Mouse (Mus musculus) heart, embryonic 11.5 days (tissue): Measurements from ENCODE around the gene Cacna2d3. TPM values are rescaled to one million over a fixed set of nuclear protein-coding genes. Genes with fewer than 3 reads are reported as not detected.

Source experiments
- ATAC-seq: fragments of 200-750 bp; cut with Nextera tagmentation; replicated peaks from 2 replicates; pipeline ENCODE4 v1.8.0; 2017; ENCODE audit warnings: moderate library complexity; ENCODE audit not compliant: insufficient number of reproducible peaks, low FRiP score, low TSS enrichment
- H3K27ac ChIP-seq: fragments of 300-500 bp; sonication (generic); 2 replicates; pipeline ENCODE4 v1.5.1; 2014; ENCODE audit warnings: mild to moderate bottlenecking, low read depth, low read length
- H3K27me3 ChIP-seq: fragments of 300-500 bp; sonication (generic); 2 replicates; pipeline ENCODE4 v1.6.1; 2014; ENCODE audit warnings: mild to moderate bottlenecking, low read length, mixed read lengths; ENCODE audit not compliant: control insufficient read depth, insufficient read depth
- H3K36me3 ChIP-seq: fragments of 300-500 bp; sonication (generic); 2 replicates; pipeline ENCODE4 v1.6.1; 2014; ENCODE audit warnings: mild to moderate bottlenecking, low read length, moderate library complexity, mixed read lengths; ENCODE audit not compliant: control insufficient read depth, insufficient read depth
- H3K4me1 ChIP-seq: fragments of 300-500 bp; sonication (generic); 2 replicates; pipeline ENCODE4 v1.6.1; 2014; ENCODE audit warnings: low read length; ENCODE audit not compliant: control insufficient read depth, insufficient read depth
- H3K4me2 ChIP-seq: fragments of 300-500 bp; sonication (generic); 2 replicates; pipeline ENCODE4 v1.6.1; 2014; ENCODE audit warnings: mild to moderate bottlenecking, moderate library complexity
- H3K4me3 ChIP-seq: fragments of 300-500 bp; sonication (generic); 2 replicates; pipeline ENCODE4 v1.5.1; 2014; ENCODE audit warnings: low read depth, low read length
- H3K9ac ChIP-seq: fragments of 300-500 bp; sonication (generic); 2 replicates; pipeline ENCODE4 v1.6.1; 2014; ENCODE audit warnings: mild to moderate bottlenecking, low read depth, low read length, moderate library complexity
- H3K9me3 ChIP-seq: fragments of 300-500 bp; sonication (generic); replicated peaks from 2 replicates; pipeline ENCODE4 v1.6.1; 2016; ENCODE audit warnings: low read length; ENCODE audit not compliant: control insufficient read depth
- WGBS: fragments of 180-500 bp; shearing (Covaris S2); extraction: QIAGEN DNeasy Blood & Tissue Kit; methylation state at CpG from one replicate; pipeline ENCODE4 v1.1.7; 2014; ENCODE audit not compliant: insufficient replicate concordance; 5-methylcytosine and 5-hydroxymethylcytosine counted together
- polyA plus RNA-seq: library from polyadenylated mRNA; unstranded; fragments of >200 nt; fragmentation: Nextera tagmentation; extraction: Ambion mirVana; gene quantifications from 2 replicates; pipeline ENCODE4 v1.2.1, GENCODE M21; 2014

The Cacna2d3 gene
- polyA plus RNA-seq, 1 experiment from 2014 or later: 2.6 TPM

DNA sequence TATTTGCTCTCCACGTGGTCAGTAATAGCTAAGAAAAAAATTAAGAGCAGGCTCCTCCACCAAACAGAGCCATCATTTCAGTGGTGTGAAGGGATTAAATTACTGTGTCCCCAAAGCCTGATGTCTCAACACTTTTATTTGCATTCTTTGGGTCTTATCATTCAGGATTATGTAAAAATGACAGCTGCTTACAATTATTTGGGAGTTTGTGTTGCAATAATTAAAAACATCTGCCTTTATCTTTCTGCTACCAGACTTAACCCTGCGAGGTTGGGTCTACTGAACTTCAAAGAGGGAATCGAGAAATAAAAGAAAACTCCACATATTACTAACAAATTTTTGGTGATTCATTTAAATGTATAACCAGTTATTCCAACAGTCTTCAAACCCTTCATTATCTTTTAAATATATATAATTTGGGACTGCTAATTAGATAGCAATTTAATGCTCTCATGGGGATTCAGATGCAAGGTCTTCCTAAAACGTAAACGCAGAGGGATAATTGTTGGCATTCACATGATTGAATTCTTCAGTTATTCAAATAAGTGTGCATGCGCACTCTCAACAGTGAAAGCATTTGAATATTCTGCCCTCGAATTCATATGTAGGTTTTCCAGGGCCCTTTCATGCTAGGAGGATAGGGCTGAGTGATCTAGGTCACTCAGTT lies 636.0 kb downstream of the Cacna2d3 start:
- no peaks in the 10 kb centered on the region for H3K36me3 ChIP-seq
- no peak overlapping the region for H3K4me2 ChIP-seq
- WGBS: 71% methylated on average over 7 of the region's 7 CpGs
- H3K9me3 ChIP-seq: no peaks in the 10 kb centered on the region
- no peak for ATAC-seq
- H3K9ac ChIP-seq: no peak overlapping the region
- no peak overlapping the region for H3K4me3 ChIP-seq
- no peak overlapping the region for H3K27ac ChIP-seq
- H3K4me1 ChIP-seq: no peaks in the 10 kb centered on the region; the same call in 1 of the 2 replicates
- H3K27me3 ChIP-seq: peaks cover 3% of the 10 kb centered on the region; the same call in 1 of the 2 replicates

- Histone ChIP-seq H3K4me3 (no peak overlapping the region), H3K4me1 (no peaks in the 10 kb centered on the region; the same call in 1 of the 2 replicates), H3K27me3 (no peaks in the 10 kb centered on the region), H3K9ac (no peak overlapping the region), H3K9me3 (no peaks in the 10 kb centered on the region), H3K36me3 (no peaks in the 10 kb centered on the region), H3K4me2 (no peak overlapping the region), H3K27ac (no peak overlapping the region)
- ATAC-seq: no peak
- WGBS: 67% methylated on average over 1 of the region's 1 CpGs
Measured at GRCm38 (mm10) chr14:29082171-29082570, 639.5 kb downstream of the Cacna2d3 start.

DNA sequence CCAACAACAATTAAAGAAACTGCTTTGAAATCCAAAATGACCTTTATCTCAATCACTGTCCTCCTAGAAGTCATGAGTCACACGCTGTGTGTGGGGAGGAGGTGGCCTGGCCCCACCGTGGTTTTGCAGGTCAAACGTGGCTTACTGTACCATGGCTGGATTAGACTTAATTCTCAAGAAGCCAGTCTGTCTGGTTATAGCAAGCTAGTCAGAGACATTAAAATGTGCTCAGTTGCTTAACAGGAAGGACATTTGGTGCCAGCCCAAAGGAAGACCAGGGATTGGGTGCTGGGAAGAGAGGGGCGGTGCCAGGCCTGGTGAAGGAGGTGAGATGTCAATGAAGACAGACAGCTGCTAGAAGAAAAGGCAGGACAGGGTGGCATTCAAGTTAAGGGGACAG lies 641.0 kb downstream of the Cacna2d3 start:
- Histone ChIP-seq H3K36me3 (no peaks in the 10 kb centered on the region), H3K27me3 (no peaks in the 10 kb centered on the region), H3K27ac (no peak overlapping the region), H3K4me1 (no peaks in the 10 kb centered on the region; the same call in 1 of the 2 replicates), H3K4me3 (no peak overlapping the region), H3K9me3 (no peaks in the 10 kb centered on the region), H3K9ac (no peak overlapping the region), H3K4me2 (no peak overlapping the region)
- no peak for ATAC-seq
- 73% methylated on average over 4 of the region's 4 CpGs for WGBS

- 86% methylated on average over 4 of the region's 4 CpGs for WGBS
- no peak overlapping the region for H3K4me2 ChIP-seq
- no peak overlapping the region for H3K27ac ChIP-seq
- no peaks in the 10 kb centered on the region; the same call in 1 of the 2 replicates for H3K4me1 ChIP-seq
- H3K27me3 ChIP-seq: no peaks in the 10 kb centered on the region
- no peak for ATAC-seq
- no peaks in the 10 kb centered on the region for H3K36me3 ChIP-seq
- H3K9ac ChIP-seq: no peak overlapping the region
- H3K4me3 ChIP-seq: no peak overlapping the region
- no peaks in the 10 kb centered on the region for H3K9me3 ChIP-seq
Measured at GRCm38 (mm10) chr14:29080228-29080627, 641.4 kb downstream of the Cacna2d3 start.

DNA sequence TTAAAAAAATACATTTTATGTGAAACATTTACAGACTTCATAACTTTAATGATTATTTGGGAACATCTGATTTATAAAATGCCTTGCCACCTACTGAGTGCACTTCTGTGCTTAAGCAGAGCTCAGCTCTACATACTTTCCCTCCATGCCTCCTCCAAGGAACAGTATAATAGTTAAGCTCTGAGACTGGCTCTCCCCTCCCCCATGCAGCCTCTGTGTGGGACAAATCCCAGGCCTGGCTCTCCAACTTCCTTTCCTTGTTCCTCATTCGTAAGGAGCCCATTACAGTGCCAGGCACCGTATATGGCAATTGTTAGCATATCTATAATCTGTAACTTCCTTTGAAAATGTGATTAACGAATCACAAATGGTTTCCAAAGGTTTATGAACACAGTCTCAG lies 644.2 kb downstream of the Cacna2d3 start:
- Histone ChIP-seq H3K9ac (no peak overlapping the region), H3K4me1 (no peaks in the 10 kb centered on the region; the same call in 1 of the 2 replicates), H3K36me3 (no peaks in the 10 kb centered on the region), H3K4me3 (no peak overlapping the region), H3K9me3 (no peaks in the 10 kb centered on the region), H3K27me3 (no peaks in the 10 kb centered on the region), H3K4me2 (no peak overlapping the region), H3K27ac (no peak overlapping the region)
- ATAC-seq: no peak
- WGBS: 46% methylated on average over 3 of the region's 3 CpGs

- Histone ChIP-seq H3K36me3 (no peaks in the 10 kb centered on the region), H3K9ac (no peak overlapping the region), H3K27ac (no peak overlapping the region), H3K4me1 (no peaks in the 10 kb centered on the region; the same call in 1 of the 2 replicates), H3K4me2 (no peak overlapping the region), H3K27me3 (no peaks in the 10 kb centered on the region), H3K4me3 (no peak overlapping the region), H3K9me3 (no peaks in the 10 kb centered on the region)
- 78% methylated on average over 4 of the region's 4 CpGs for WGBS
- no peak for ATAC-seq
Measured at GRCm38 (mm10) chr14:29073747-29074146, 647.9 kb downstream of the Cacna2d3 start.

GRCm38 (mm10) chr14:29062676-29063075 lies 659.0 kb downstream of the Cacna2d3 start:
- Histone ChIP-seq H3K4me2 (no peak overlapping the region), H3K27me3 (no peaks in the 10 kb centered on the region), H3K36me3 (no peaks in the 10 kb centered on the region), H3K9me3 (no peaks in the 10 kb centered on the region), H3K9ac (no peak overlapping the region), H3K27ac (no peak overlapping the region), H3K4me1 (no peaks in the 10 kb centered on the region; the same call in 1 of the 2 replicates), H3K4me3 (no peak overlapping the region)
- 87% methylated on average over 2 of the region's 2 CpGs for WGBS
- no peak for ATAC-seq

DNA sequence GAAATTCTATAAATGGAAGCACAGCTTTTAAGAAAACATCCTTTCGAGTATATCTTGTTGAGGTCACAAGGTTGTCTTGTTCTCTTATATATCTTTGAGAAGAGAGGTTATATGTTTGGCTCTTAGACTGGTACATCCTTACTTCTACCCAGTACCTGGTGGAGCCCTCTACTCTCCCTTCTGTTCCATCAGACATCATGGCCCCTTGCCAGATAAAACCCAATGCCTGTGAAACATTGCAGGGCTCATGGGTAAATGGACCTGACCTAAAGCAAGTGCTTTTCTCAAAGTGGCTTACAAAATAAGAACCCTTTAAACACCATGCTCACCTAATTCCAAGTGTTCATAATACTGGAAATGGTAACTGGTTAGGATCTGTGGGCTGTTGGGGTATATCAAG lies 660.2 kb downstream of the Cacna2d3 start:
- ATAC-seq: no peak
- H3K4me2 ChIP-seq: no peak overlapping the region
- H3K4me1 ChIP-seq: no peaks in the 10 kb centered on the region; the same call in 1 of the 2 replicates
- no peak overlapping the region for H3K27ac ChIP-seq
- H3K4me3 ChIP-seq: no peak overlapping the region
- no peaks in the 10 kb centered on the region for H3K36me3 ChIP-seq
- no peak overlapping the region for H3K9ac ChIP-seq
- no peaks in the 10 kb centered on the region for H3K27me3 ChIP-seq
- 76% methylated on average over 1 of the region's 1 CpGs for WGBS
- no peaks in the 10 kb centered on the region for H3K9me3 ChIP-seq

DNA sequence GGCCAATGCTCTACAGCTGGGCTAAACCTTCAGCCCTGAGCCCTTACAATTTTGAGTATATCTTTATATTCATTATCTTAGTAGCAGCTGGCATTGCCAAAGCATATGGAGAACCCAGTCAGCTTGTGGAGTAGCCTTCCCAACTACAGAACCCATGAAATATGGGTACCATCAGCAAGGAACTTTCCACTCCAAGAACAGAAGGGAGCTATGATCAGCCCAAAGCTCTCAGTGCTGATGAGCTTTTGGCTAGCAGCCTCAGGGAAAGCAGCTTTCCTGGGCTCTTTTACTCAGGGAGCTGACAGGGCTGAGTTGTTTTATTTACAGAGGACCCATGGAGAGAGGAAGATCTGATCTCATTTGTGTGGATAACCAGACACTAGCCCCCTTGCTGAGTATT lies 661.0 kb downstream of the Cacna2d3 start:
- Histone ChIP-seq H3K4me3 (no peak overlapping the region), H3K36me3 (no peaks in the 10 kb centered on the region), H3K9ac (no peak overlapping the region), H3K27me3 (no peaks in the 10 kb centered on the region), H3K9me3 (no peaks in the 10 kb centered on the region), H3K27ac (no peak overlapping the region), H3K4me2 (no peak overlapping the region), H3K4me1 (no peaks in the 10 kb centered on the region; the same call in 1 of the 2 replicates)
- ATAC-seq: no peak
